8 mouse cellular contexts compared by ENCODE assay signal in the genomic region with DNA sequence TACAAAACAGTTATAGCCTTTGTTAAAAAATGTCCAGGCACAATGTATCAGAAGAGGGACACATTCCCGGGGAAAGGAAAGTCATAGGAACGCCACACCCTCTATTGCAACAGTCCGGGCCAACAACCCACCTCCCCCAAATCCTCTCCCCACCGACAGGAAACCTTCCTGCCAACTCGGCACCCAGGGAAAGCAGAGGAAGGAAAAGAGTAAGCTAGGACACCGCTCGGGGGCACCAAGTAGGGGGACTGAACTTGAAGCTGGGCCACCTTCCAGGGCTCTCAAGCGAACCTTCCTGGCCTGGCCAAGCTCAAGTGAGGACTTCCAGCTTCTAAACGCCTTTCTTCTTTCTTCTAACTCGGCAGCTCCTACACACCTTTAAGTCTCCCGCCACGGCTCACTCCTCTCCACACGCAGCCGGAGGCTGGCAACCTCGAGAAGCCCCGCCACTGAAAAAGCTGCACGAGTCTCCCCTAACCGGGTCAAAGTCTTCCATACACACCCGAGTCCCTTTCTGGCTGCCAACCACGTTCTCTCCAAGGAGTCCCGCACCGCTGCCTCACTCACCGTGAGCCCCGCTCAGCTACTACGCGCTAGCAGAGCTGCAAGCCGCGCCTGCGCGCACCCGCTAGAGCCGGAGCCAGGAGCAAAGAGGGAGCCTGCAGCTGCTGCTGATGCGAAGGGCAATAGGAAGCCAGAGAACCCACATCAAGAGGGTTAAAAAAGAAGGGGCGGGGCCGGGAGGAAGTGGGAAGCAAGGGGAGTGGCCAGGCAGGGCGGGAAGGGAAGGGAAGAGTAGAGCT. TPM values are rescaled to one million over a fixed set of nuclear protein-coding genes. Genes with fewer than 3 reads are reported as not detected.
DNase-seq lines count a peak whose midpoint lies in the region; ATAC-seq and TF ChIP-seq lines count a peak whose summit lies in the region.

Gene Prrg1 (minus strand): TSS at position 695 of the 803 bp plus-strand sequence.

- 25% methylated on average over 36 of the region's 36 CpGs for WGBS in forebrain, postnatal 0 days
- WGBS in lung, embryonic 16.5 days: 15% methylated on average over 34 of the region's 36 CpGs

- H3K27me3 ChIP-seq in forebrain, postnatal 0 days (ENCODE audit: insufficient read depth, low read length): no peaks in the 10 kb centered on the region
- H3K27me3 ChIP-seq in lung, embryonic 16.5 days (ENCODE audit: control insufficient read depth, insufficient read depth, low read depth, low read length): no peaks in the 10 kb centered on the region

- ATAC-seq in forebrain, postnatal 0 days: peak; percentile 98
- peak; percentile 96 for ATAC-seq in lung, embryonic 16.5 days (ENCODE audit: low read depth)

- H3K4me1 ChIP-seq in forebrain, postnatal 0 days (ENCODE audit: insufficient read depth): no peaks in the 10 kb centered on the region
- no peaks in the 10 kb centered on the region for H3K4me1 ChIP-seq in lung, embryonic 16.5 days (replicated peaks; ENCODE audit: control insufficient read depth, insufficient read depth, low read length)

- H3K4me3 ChIP-seq in forebrain, postnatal 0 days (ENCODE audit: low read depth, low read length): peak within 1 kb of the TSS; percentile 50
- H3K4me3 ChIP-seq in lung, embryonic 16.5 days (ENCODE audit: low read length): peak within 1 kb of the TSS; percentile 62

- peak within 1 kb of the TSS; percentile 42 for H3K4me2 ChIP-seq in forebrain, postnatal 0 days (ENCODE audit: low read depth)
- peak within 1 kb of the TSS; percentile 44 for H3K4me2 ChIP-seq in lung, embryonic 16.5 days (ENCODE audit: low read depth, low read length)

- H3K36me3 ChIP-seq in forebrain, postnatal 0 days (ENCODE audit: insufficient read depth): no peaks in the 10 kb centered on the region
- H3K36me3 ChIP-seq in lung, embryonic 16.5 days (ENCODE audit: control insufficient read depth, insufficient read depth, low read length): no peaks in the 10 kb centered on the region

- peak; percentile 81 for DNase-seq in ES-CJ7 (ENCODE audit: low read depth, low spot score)
- peak; percentile 53 for DNase-seq in c-Kit-positive CD71-positive TER-119-positive erythroid progenitor cells, embryonic 14.5 days (ENCODE audit: low spot score)
- peak; percentile 80 for DNase-seq in forebrain, postnatal 0 days
- peak; percentile 65 to 71 for DNase-seq in heart, postnatal 36 days
- DNase-seq in layer of hippocampus, adult 8-10 months (ENCODE audit: low spot score in 2 of 2): peak; percentile 25 to 52
- DNase-seq in ovary, postnatal 36 days (ENCODE audit: low spot score): peak; percentile 76
- DNase-seq in thymus, postnatal 14 days: peak; percentile 90

- peak within 1 kb of the TSS; percentile 74 for H3K27ac ChIP-seq in forebrain, postnatal 0 days (ENCODE audit: low read depth, low read length)
- H3K27ac ChIP-seq in lung, embryonic 16.5 days (ENCODE audit: low read length): peak within 1 kb of the TSS; percentile 93

- H3K9me3 ChIP-seq in forebrain, postnatal 0 days (ENCODE audit: low read length): no peaks in the 10 kb centered on the region
- no peaks in the 10 kb centered on the region for H3K9me3 ChIP-seq in lung, embryonic 16.5 days (ENCODE audit: control insufficient read depth, low read length)

- intact Hi-C loops in heart, postnatal 36 days (cut with DNase I): loop anchor here (10.0 kb wide), 1 partner anchor 109 kb away; no protein-coding TSS in a partner anchor

- H3K9ac ChIP-seq in forebrain, postnatal 0 days: peak within 1 kb of the TSS; percentile 49
- H3K9ac ChIP-seq in lung, embryonic 16.5 days (ENCODE audit: low read length): peak within 1 kb of the TSS; percentile 67

- TF ChIP-seq CTCF in forebrain, postnatal 0 days (IDR thresholded peaks at IDR 0.05; ENCODE audit: low read depth): no peak

RNA-seq across cellular contexts. Expression of gene Prrg1, which starts in this region (rescaled TPM):
- 7.5 and 8.2 TPM in 2 replicates for total RNA-seq in forebrain, postnatal 0 days (2014; rRNA removed)
- polyA plus RNA-seq in forebrain, postnatal 0 days (2015; fragmentation: Nextera tagmentation; extraction: Ambion mirVana): 2.2 and 3.0 TPM in 2 replicates
- total RNA-seq in heart, postnatal 36 days (2021): 10 to 100 TPM in 1 of 2 experiments, 1 to 10 TPM in 1; 9.7 to 12.9 TPM
- 1 to 10 TPM; 3.4 to 4.8 (median 4.2) TPM for total RNA-seq in layer of hippocampus, adult 8-10 months (2022)
- polyA plus RNA-seq in lung, embryonic 16.5 days (2015; fragmentation: Nextera tagmentation; extraction: Ambion mirVana): 11.3 and 13.2 TPM in 2 replicates

Comparison
In these comparisons a context has a peak if more than half of its experiments do, and no peak if none do; other contexts are left out.
1. Peak in every context shown above with its lines: DNase-seq, ATAC-seq, H3K4me3 ChIP-seq and H3K27ac ChIP-seq.
2. DNase-seq: peak in every context shown above with its lines; median percentile 90 in thymus, postnatal 14 days; 81 in ES-CJ7; 80 in forebrain, postnatal 0 days; 76 in ovary, postnatal 36 days; 68 in heart, postnatal 36 days; 53 in c-Kit-positive CD71-positive TER-119-positive erythroid progenitor cells, embryonic 14.5 days; 38 in layer of hippocampus, adult 8-10 months.